Mouse (Mus musculus): ENCODE measurements around the gene Rbp4. TPM values are rescaled to one million over a fixed set of nuclear protein-coding genes. Genes with fewer than 3 reads are reported as not detected.

Rbp4 gene
- polyA plus RNA-seq, 1 experiment = 0.76 TPM

- H3K4me3 ChIP-seq (ENCODE audit: insufficient read depth, low read length) = peak overlapping the region; percentile 28
- no peak overlapping the region for H3K27ac ChIP-seq (ENCODE audit: insufficient read depth, low read length)
- H3K4me1 ChIP-seq (ENCODE audit: control insufficient read depth, insufficient read depth, low read length) = no peaks in the 10 kb centered on the region
- TF ChIP-seq POLR2A (IDR thresholded peaks at IDR 0.05; ENCODE audit: low read depth, low read length) (no peak), CTCF (IDR thresholded peaks at IDR 0.05; ENCODE audit: borderline replicate concordance, insufficient read depth, low read length) (no peak)
Measured at GRCm38 (mm10) chr19:38124401-38125218, 471 bp downstream of the Rbp4 start.

GRCm38 (mm10) chr19:38123921-38124320, 1.2 kb downstream of the Rbp4 start:
- no peak for TF ChIP-seq CTCF (IDR thresholded peaks at IDR 0.05; ENCODE audit: borderline replicate concordance, insufficient read depth, low read length)
- TF ChIP-seq POLR2A (IDR thresholded peaks at IDR 0.05; ENCODE audit: low read depth, low read length) = no peak
- no peak overlapping the region for H3K27ac ChIP-seq (ENCODE audit: insufficient read depth, low read length)
- no peaks in the 10 kb centered on the region for H3K4me1 ChIP-seq (ENCODE audit: control insufficient read depth, insufficient read depth, low read length)
- peak overlapping the region; percentile 22 for H3K4me3 ChIP-seq (ENCODE audit: insufficient read depth, low read length)

GRCm38 (mm10) chr19:38120123-38120760, 4.8 kb downstream of the Rbp4 start:
- TF ChIP-seq CTCF (IDR thresholded peaks at IDR 0.05; ENCODE audit: borderline replicate concordance, insufficient read depth, low read length) (no peak), POLR2A (IDR thresholded peaks at IDR 0.05; ENCODE audit: low read depth, low read length) (no peak)
- Histone ChIP-seq H3K4me3 (ENCODE audit: insufficient read depth, low read length) (no peak overlapping the region), H3K27ac (ENCODE audit: insufficient read depth, low read length) (no peak overlapping the region), H3K4me1 (ENCODE audit: control insufficient read depth, insufficient read depth, low read length) (no peaks in the 10 kb centered on the region)

GRCm38 (mm10) chr19:38114834-38115491, 10.1 kb downstream of the Rbp4 start:
- Histone ChIP-seq H3K4me1 (ENCODE audit: control insufficient read depth, insufficient read depth, low read length) (no peaks in the 10 kb centered on the region), H3K4me3 (ENCODE audit: insufficient read depth, low read length) (no peak overlapping the region), H3K27ac (ENCODE audit: insufficient read depth, low read length) (no peak overlapping the region)
- TF ChIP-seq CTCF (IDR thresholded peaks at IDR 0.05; ENCODE audit: borderline replicate concordance, insufficient read depth, low read length) = no peak
- TF ChIP-seq POLR2A (IDR thresholded peaks at IDR 0.05; ENCODE audit: low read depth, low read length) = no peak

- no peak overlapping the region for H3K4me3 ChIP-seq (ENCODE audit: insufficient read depth, low read length)
- H3K4me1 ChIP-seq (ENCODE audit: control insufficient read depth, insufficient read depth, low read length) = no peaks in the 10 kb centered on the region
- no peak for TF ChIP-seq CTCF (IDR thresholded peaks at IDR 0.05; ENCODE audit: borderline replicate concordance, insufficient read depth, low read length)
- TF ChIP-seq POLR2A (IDR thresholded peaks at IDR 0.05; ENCODE audit: low read depth, low read length) = no peak
- no peak overlapping the region for H3K27ac ChIP-seq (ENCODE audit: insufficient read depth, low read length)
Measured at GRCm38 (mm10) chr19:38112575-38112974, 12.5 kb downstream of the Rbp4 start.

- no peak overlapping the region for H3K27ac ChIP-seq (ENCODE audit: insufficient read depth, low read length)
- H3K4me3 ChIP-seq (ENCODE audit: insufficient read depth, low read length) = no peak overlapping the region
- no peak for TF ChIP-seq CTCF (IDR thresholded peaks at IDR 0.05; ENCODE audit: borderline replicate concordance, insufficient read depth, low read length)
- no peak for TF ChIP-seq POLR2A (IDR thresholded peaks at IDR 0.05; ENCODE audit: low read depth, low read length)
- no peaks in the 10 kb centered on the region for H3K4me1 ChIP-seq (ENCODE audit: control insufficient read depth, insufficient read depth, low read length)
Measured at GRCm38 (mm10) chr19:38111056-38111455, 14.0 kb downstream of the Rbp4 start.

- Histone ChIP-seq H3K27ac (ENCODE audit: insufficient read depth, low read length) (no peak overlapping the region), H3K4me3 (ENCODE audit: insufficient read depth, low read length) (no peak overlapping the region), H3K4me1 (ENCODE audit: control insufficient read depth, insufficient read depth, low read length) (no peaks in the 10 kb centered on the region)
- TF ChIP-seq CTCF (IDR thresholded peaks at IDR 0.05; ENCODE audit: borderline replicate concordance, insufficient read depth, low read length) = no peak
- no peak for TF ChIP-seq POLR2A (IDR thresholded peaks at IDR 0.05; ENCODE audit: low read depth, low read length)
Measured at GRCm38 (mm10) chr19:38109506-38110242, 15.4 kb downstream of the Rbp4 start.

- Histone ChIP-seq H3K27ac (ENCODE audit: insufficient read depth, low read length) (no peak overlapping the region), H3K4me1 (ENCODE audit: control insufficient read depth, insufficient read depth, low read length) (no peaks in the 10 kb centered on the region), H3K4me3 (ENCODE audit: insufficient read depth, low read length) (no peak overlapping the region)
- no peak for TF ChIP-seq POLR2A (IDR thresholded peaks at IDR 0.05; ENCODE audit: low read depth, low read length)
- TF ChIP-seq CTCF (IDR thresholded peaks at IDR 0.05; ENCODE audit: borderline replicate concordance, insufficient read depth, low read length) = no peak
Measured at GRCm38 (mm10) chr19:38107871-38108270, 17.2 kb downstream of the Rbp4 start.
